Mouse (Mus musculus) neural tube, embryonic 14.5 days (tissue): ENCODE results near the gene Plxnc1. TPM values are rescaled to one million over a fixed set of nuclear protein-coding genes. Genes with fewer than 3 reads are reported as not detected.

ENCODE experiments used
- ATAC-seq: fragments of 200-750 bp; cut with Nextera tagmentation; 2 replicates; pipeline ENCODE4 v1.8.0; 2017; ENCODE audit warnings: low read depth, mild to moderate bottlenecking, moderate TSS enrichment, moderate library complexity
- H3K27ac ChIP-seq: fragments of 300-500 bp; sonication (generic); 2 replicates; pipeline ENCODE4 v1.5.1; 2014; ENCODE audit warnings: low read depth, mild to moderate bottlenecking, control low read depth, low read length, moderate library complexity, mixed read lengths
- H3K27me3 ChIP-seq: fragments of 300-500 bp; sonication (generic); 2 replicates; pipeline ENCODE4 v1.6.1; 2014; ENCODE audit warnings: low read length; ENCODE audit not compliant: control insufficient read depth, insufficient read depth
- H3K36me3 ChIP-seq: fragments of 300-500 bp; sonication (generic); 2 replicates; pipeline ENCODE4 v1.6.1; 2014; ENCODE audit warnings: low read length, mixed read lengths; ENCODE audit not compliant: control insufficient read depth, insufficient read depth
- H3K4me1 ChIP-seq: fragments of 300-500 bp; sonication (generic); 2 replicates; pipeline ENCODE4 v1.6.1; 2014; ENCODE audit warnings: low read length; ENCODE audit not compliant: control insufficient read depth, insufficient read depth
- H3K4me2 ChIP-seq: fragments of 300-500 bp; sonication (generic); 2 replicates; pipeline ENCODE4 v1.6.1; 2014; ENCODE audit warnings: mild to moderate bottlenecking, low read depth, low read length, control low read depth
- H3K4me3 ChIP-seq: fragments of 300-500 bp; sonication (generic); 2 replicates; pipeline ENCODE4 v1.5.1; 2014; ENCODE audit warnings: low read depth, low read length, control low read depth, mixed read lengths
- H3K9ac ChIP-seq: fragments of 300-500 bp; sonication (generic); replicated peaks from 2 replicates; pipeline ENCODE4 v1.6.1; 2014; ENCODE audit warnings: low read depth, mild to moderate bottlenecking, control low read depth, low read length, mixed read lengths
- H3K9me3 ChIP-seq: fragments of 300-500 bp; sonication (generic); 2 replicates; pipeline ENCODE4 v1.6.1; 2016; ENCODE audit warnings: low read length; ENCODE audit not compliant: control insufficient read depth
- WGBS: fragments of 180-500 bp; shearing (Covaris S2); extraction: QIAGEN DNeasy Blood & Tissue Kit; methylation state at CpG from one replicate; pipeline ENCODE4 v1.1.7; 2014; 5-methylcytosine and 5-hydroxymethylcytosine counted together
- polyA plus RNA-seq: library from polyadenylated mRNA; unstranded; fragments of >200 nt; fragmentation: Nextera tagmentation; extraction: Ambion mirVana; gene quantifications from 2 replicates; pipeline ENCODE4 v1.2.1, GENCODE M21; 2014

The Plxnc1 gene
- polyA plus RNA-seq, 1 experiment from 2014 or later: 15.7 TPM

DNA sequence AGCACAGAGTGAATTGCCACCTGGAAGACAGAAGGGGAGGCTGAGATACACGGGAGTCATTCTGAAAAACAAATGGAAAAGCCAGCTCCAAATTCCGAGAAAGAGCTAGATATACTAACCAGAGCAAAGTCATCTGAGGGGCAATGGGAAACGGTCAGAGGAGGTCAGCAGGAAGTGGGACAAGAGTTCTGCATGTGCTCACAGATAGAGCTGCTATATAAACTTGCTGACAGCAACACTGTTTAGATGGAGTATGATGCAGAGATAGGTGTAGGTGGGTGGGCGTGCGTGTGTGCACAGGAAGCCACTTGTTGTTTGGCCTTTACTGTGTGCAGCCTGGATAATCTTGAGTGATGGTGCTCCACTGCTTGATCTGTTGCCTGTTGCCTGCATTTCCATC lies 146.5 kb downstream of the Plxnc1 start:
- no peak for ATAC-seq
- WGBS: 81% methylated on average over 5 of the region's 5 CpGs
- Histone ChIP-seq H3K36me3 (peaks cover 13% of the 10 kb centered on the region; the same call in 1 of the 2 replicates), H3K4me1 (no peaks in the 10 kb centered on the region), H3K4me2 (no peak overlapping the region), H3K9me3 (no peaks in the 10 kb centered on the region), H3K27me3 (no peaks in the 10 kb centered on the region), H3K27ac (no peak overlapping the region), H3K9ac (no peak overlapping the region), H3K4me3 (no peak overlapping the region)

DNA sequence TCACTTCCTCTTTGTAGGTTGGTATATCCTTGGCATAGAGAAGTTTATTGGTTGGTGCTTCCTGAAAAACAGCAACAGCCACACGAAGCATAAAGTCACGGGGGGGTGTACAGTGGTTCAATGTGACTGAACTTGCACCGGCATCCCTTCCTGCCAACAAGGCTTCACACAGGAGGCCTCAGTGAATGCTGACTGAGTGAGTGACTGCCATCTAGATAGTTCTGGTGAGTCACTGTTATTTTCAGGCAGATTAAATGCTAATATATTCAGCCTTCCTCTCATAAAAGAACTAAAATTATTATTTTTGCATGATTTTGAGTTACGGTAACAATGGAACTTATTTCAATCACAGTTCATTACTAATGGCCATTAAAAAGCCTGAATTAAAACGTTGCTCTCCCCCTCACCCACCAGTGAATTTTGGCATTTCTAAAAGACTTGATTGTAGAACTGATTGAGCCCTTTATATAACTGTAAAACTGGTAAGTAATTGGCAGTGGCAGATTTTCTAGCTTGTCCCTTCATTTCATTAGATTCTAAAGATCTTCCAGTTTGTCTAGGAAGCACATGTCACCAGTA lies 149.9 kb downstream of the Plxnc1 start:
- Histone ChIP-seq H3K4me1 (no peaks in the 10 kb centered on the region), H3K4me3 (no peak overlapping the region), H3K27ac (no peak overlapping the region), H3K36me3 (peaks cover 13% of the 10 kb centered on the region; the same call in 1 of the 2 replicates), H3K9me3 (no peaks in the 10 kb centered on the region), H3K9ac (no peak overlapping the region), H3K4me2 (no peak overlapping the region), H3K27me3 (no peaks in the 10 kb centered on the region)
- no peak for ATAC-seq
- 89% methylated on average over 5 of the region's 5 CpGs for WGBS

DNA sequence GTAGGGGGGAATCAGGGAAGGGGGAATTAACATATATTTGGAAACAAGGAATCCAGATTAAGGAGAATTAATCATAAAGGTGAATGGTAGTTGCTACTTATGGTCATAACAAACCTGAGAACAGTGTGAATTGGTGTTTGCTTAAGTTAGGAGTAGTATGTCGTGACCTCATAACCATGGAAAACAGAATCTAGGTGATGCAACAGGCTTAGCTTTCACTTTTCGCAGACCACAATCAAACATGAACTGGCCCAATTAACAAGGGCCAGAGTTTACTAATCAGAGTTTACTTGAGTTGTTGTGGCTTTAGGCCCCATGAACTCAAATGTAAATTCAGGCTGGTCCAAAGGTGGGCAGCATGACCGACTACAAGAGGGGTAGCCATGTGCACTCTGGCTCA lies 150.7 kb downstream of the Plxnc1 start:
- Histone ChIP-seq H3K27ac (no peak overlapping the region), H3K4me3 (no peak overlapping the region), H3K9me3 (no peaks in the 10 kb centered on the region), H3K36me3 (peaks cover 13% of the 10 kb centered on the region; the same call in 1 of the 2 replicates), H3K27me3 (no peaks in the 10 kb centered on the region), H3K9ac (no peak overlapping the region), H3K4me2 (no peak overlapping the region), H3K4me1 (no peaks in the 10 kb centered on the region)
- ATAC-seq: no peak
- 96% methylated on average over 3 of the region's 3 CpGs for WGBS

DNA sequence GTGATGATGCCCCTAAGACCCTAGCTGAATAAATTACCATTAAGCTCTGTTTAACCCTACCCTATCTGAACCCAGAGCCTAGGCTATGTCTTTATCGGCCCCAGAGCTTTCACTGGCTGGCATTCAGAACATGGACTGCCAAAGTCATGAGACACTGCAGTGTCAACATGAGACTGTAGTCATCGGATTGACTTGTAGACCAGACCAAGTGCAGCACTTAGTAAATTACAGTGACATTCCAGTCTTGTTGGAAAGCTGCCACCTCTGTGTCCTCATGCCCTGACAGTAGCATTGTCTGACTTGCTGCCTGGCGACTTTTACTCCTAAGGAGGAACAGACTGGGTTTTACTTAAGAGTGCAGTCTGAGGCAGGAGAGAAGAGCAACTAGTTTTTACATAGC lies 155.4 kb downstream of the Plxnc1 start:
- no peak overlapping the region for H3K4me3 ChIP-seq
- no peak overlapping the region for H3K9ac ChIP-seq
- ATAC-seq: no peak
- 64% methylated on average over 3 of the region's 3 CpGs for WGBS
- no peak overlapping the region for H3K27ac ChIP-seq
- no peaks in the 10 kb centered on the region for H3K4me1 ChIP-seq
- H3K4me2 ChIP-seq: no peak overlapping the region
- no peaks in the 10 kb centered on the region for H3K9me3 ChIP-seq
- H3K36me3 ChIP-seq: peaks cover 6% of the 10 kb centered on the region; the same call in 1 of the 2 replicates
- no peaks in the 10 kb centered on the region for H3K27me3 ChIP-seq

DNA sequence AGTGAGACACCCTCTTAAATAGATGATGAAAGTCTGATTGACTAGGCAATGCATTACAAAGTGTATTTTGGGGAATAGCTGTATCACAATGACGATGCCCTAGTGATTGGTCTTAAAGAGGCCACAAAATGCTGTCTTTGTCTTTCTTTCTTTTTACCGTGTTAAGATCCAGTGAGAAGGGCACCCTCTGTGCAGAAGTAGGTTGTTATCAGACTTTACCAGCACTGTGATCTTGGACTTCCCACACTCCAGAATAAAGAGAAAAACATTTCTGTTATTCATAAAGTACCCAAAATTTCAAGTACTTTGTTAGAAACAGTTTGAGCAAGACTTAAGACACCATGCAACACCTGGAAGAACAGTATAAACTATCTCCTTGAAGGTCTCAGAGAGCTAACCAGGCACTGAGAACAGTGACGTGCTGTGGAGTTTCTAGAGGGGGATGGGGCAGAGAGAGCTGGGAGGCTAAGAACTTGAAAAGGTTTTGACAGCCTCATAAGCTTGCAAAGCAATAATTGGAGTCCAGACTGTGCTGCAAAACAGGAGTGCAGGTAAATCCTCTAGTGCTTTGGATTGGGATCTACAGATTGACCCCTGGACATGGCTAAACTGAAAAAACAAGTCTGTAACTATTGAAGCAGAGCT lies 163.9 kb downstream of the Plxnc1 start:
- no peak overlapping the region for H3K4me3 ChIP-seq
- whole genome bisulfite sequencing: 86% methylated on average over 3 of the region's 3 CpGs
- ATAC-seq: no peak

DNA sequence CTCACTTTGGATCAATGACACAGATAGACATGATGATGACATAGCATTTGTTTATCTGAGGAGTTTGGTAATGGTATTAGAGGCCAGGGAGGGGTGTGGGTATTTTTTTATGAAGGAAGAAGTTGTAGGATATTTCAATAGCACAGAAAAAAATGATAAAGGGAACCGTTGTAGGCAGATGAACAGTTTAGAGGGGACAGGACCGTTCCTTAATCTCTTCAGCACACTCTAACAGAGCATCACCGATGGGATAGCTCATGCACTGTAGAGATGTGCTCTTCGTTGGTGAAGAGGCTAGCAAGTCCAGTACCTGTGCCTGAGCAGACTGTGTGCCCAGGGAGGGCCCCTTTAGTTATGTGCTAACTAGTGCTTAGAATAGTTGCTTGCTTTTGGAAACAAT lies 165.3 kb downstream of the Plxnc1 start:
- no peaks in the 10 kb centered on the region for H3K4me1 ChIP-seq
- WGBS: 96% methylated on average over 4 of the region's 4 CpGs
- no peak overlapping the region for H3K4me2 ChIP-seq

More for the DNA sequence above, 163.9 kb downstream of the Plxnc1 start:
- Histone ChIP-seq H3K27ac (no peak overlapping the region), H3K4me1 (no peaks in the 10 kb centered on the region), H3K9ac (no peak overlapping the region), H3K27me3 (no peaks in the 10 kb centered on the region), H3K9me3 (no peaks in the 10 kb centered on the region), H3K4me2 (no peak overlapping the region), H3K36me3 (no peaks in the 10 kb centered on the region)

DNA sequence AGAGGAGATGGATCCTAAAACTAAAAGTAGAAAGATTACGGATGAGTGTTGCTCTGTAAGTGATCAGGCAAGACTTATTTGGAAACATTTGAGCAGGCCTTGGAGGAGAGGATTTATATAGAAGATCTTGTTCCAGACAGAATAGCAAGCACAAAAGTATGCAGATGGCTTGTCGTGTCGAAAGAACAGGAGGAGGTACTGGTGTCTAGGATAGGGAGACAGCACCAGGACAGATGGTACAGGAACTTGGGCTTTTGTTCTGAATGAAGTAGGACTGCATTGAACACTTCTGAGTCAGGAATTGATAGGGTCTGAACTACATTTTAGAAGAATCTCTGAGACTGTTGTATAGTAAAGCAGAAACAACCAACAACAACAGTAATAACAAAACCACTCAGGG lies 167.1 kb downstream of the Plxnc1 start:
- Histone ChIP-seq H3K4me1 (no peaks in the 10 kb centered on the region), H3K4me2 (no peak overlapping the region), H3K9me3 (no peaks in the 10 kb centered on the region), H3K4me3 (no peak overlapping the region), H3K27ac (no peak overlapping the region), H3K27me3 (no peaks in the 10 kb centered on the region), H3K9ac (no peak overlapping the region), H3K36me3 (no peaks in the 10 kb centered on the region)
- ATAC-seq: no peak
- 96% methylated on average over 3 of the region's 3 CpGs for WGBS

More for the DNA sequence above, 165.3 kb downstream of the Plxnc1 start:
- Histone ChIP-seq H3K9ac (no peak overlapping the region), H3K9me3 (no peaks in the 10 kb centered on the region), H3K27me3 (no peaks in the 10 kb centered on the region), H3K4me3 (no peak overlapping the region), H3K36me3 (no peaks in the 10 kb centered on the region), H3K27ac (no peak overlapping the region)
- ATAC-seq: no peak

DNA sequence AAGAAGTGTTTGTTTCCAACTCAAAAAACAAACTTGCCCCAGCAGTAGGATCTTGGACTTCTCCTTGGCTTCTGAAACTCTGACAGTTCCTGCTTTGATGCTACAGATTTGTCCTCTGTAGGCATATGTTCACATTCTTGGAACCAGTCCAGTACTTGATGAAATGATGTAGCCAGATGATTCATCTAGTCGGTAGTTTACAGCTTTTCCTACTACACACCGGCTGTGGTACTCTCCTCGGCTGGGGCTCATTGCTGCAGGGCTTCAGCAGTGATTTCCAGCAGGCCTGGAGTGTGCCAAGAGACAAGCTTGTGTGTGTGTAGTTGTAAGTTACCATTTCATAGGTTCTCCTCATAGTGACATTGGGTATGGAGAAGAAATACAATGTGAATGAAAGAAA lies 173.1 kb downstream of the Plxnc1 start:
- H3K9me3 ChIP-seq: no peaks in the 10 kb centered on the region
- H3K4me2 ChIP-seq: no peak overlapping the region
- ATAC-seq: no peak
- H3K27me3 ChIP-seq: no peaks in the 10 kb centered on the region
- H3K27ac ChIP-seq: no peak overlapping the region
- H3K9ac ChIP-seq: no peak overlapping the region
- WGBS: 61% methylated on average over 3 of the region's 3 CpGs
- H3K4me3 ChIP-seq: no peak overlapping the region
- H3K4me1 ChIP-seq: no peaks in the 10 kb centered on the region
- no peaks in the 10 kb centered on the region for H3K36me3 ChIP-seq

DNA sequence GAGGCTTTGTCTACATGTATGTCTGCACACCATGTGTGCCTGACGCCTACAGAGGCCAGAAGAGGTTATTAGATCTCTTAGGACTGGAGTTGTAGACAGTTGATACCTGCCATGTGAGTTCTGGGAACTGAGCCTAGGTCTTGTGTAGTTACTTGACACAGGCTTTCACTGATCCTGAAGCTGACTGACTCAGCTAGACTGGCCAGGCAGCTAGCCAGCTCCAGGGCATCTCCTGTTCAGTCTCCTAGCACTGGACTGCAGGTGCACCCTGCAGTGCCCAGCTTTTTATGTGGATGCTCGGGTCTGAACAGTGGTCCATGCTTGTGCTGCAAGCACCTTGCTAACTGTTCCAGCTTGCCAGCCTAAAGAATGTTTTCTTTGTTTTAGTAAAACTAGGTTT lies 197.6 kb downstream of the Plxnc1 start:
- no peaks in the 10 kb centered on the region for H3K9me3 ChIP-seq
- WGBS: 80% methylated on average over 2 of the region's 2 CpGs
- no peak overlapping the region for H3K4me2 ChIP-seq
- H3K27ac ChIP-seq: no peak overlapping the region
- H3K27me3 ChIP-seq: no peaks in the 10 kb centered on the region
- H3K4me3 ChIP-seq: no peak overlapping the region
- no peaks in the 10 kb centered on the region for H3K4me1 ChIP-seq
- no peak for ATAC-seq
- no peaks in the 10 kb centered on the region for H3K36me3 ChIP-seq
- no peak overlapping the region for H3K9ac ChIP-seq
